Comparison of ENCODE assay signal across 24 mouse cellular contexts in genomic region chr3:138653549-138654246, GRCm38 (mm10).
DNase-seq lines count a peak whose midpoint lies in the region; ATAC-seq and TF ChIP-seq lines count a peak whose summit lies in the region.
"Had no signal": no experiment of that assay in that cellular context is flagged by ENCODE, and none has a peak within 500 bp of the region (broad histone marks: within the 10 kb centered on the region; RNA-seq: fewer than 3 reads in every experiment).

No protein-coding gene starts in this region.

- no peaks in the 10 kb centered on the region for H3K4me1 ChIP-seq in limb, embryonic 11.5 days (ENCODE audit: control insufficient read depth, insufficient read depth, low read length)
- peaks cover 20% of the 10 kb centered on the region for H3K4me1 ChIP-seq in limb, embryonic 10.5 days
- H3K4me1 ChIP-seq in embryonic facial prominence, embryonic 13.5 days = peaks cover 37% of the 10 kb centered on the region
- H3K4me1 ChIP-seq in limb, embryonic 14.5 days (ENCODE audit: control insufficient read depth, insufficient read depth, low read length) = peaks cover 5% of the 10 kb centered on the region; the same call in 1 of the 2 replicates
- H3K4me1 ChIP-seq: hindbrain, embryonic 15.5 days; midbrain, embryonic 15.5 days had no signal

- H3K9ac ChIP-seq in limb, embryonic 11.5 days (ENCODE audit: low read length) = no peak overlapping the region
- no peak overlapping the region for H3K9ac ChIP-seq in embryonic facial prominence, embryonic 13.5 days
- H3K9ac ChIP-seq in limb, embryonic 14.5 days (ENCODE audit: low read depth, low read length, severe bottlenecking) = no peak overlapping the region
- H3K9ac ChIP-seq: hindbrain, embryonic 15.5 days; liver, embryonic 14.5 days; lung, embryonic 15.5 days; midbrain, embryonic 15.5 days had no signal

- H3K9me3 ChIP-seq in limb, embryonic 11.5 days (ENCODE audit: control insufficient read depth, low read length) = peaks cover 2% of the 10 kb centered on the region; the same call in 1 of the 2 replicates
- H3K9me3 ChIP-seq in limb, embryonic 10.5 days (replicated peaks) = peaks cover 3% of the 10 kb centered on the region; the same call in 1 of the 2 replicates
- no peaks in the 10 kb centered on the region for H3K9me3 ChIP-seq in embryonic facial prominence, embryonic 13.5 days
- no peaks in the 10 kb centered on the region for H3K9me3 ChIP-seq in limb, embryonic 14.5 days (ENCODE audit: control insufficient read depth, low read length)
- H3K9me3 ChIP-seq: hindbrain, embryonic 15.5 days; midbrain, embryonic 15.5 days had no signal

- no peaks in the 10 kb centered on the region for H3K36me3 ChIP-seq in limb, embryonic 11.5 days (ENCODE audit: control insufficient read depth, insufficient read depth, low read length)
- no peaks in the 10 kb centered on the region for H3K36me3 ChIP-seq in limb, embryonic 10.5 days
- no peaks in the 10 kb centered on the region for H3K36me3 ChIP-seq in embryonic facial prominence, embryonic 13.5 days
- no peaks in the 10 kb centered on the region for H3K36me3 ChIP-seq in limb, embryonic 14.5 days (ENCODE audit: control insufficient read depth, insufficient read depth, low read length)
- H3K36me3 ChIP-seq: forebrain, embryonic 10.5 days; hindbrain, embryonic 15.5 days; lung, embryonic 15.5 days; midbrain, embryonic 15.5 days had no signal

- H3K27me3 ChIP-seq in limb, embryonic 11.5 days (ENCODE audit: control insufficient read depth, insufficient read depth, low read length) = no peaks in the 10 kb centered on the region
- no peaks in the 10 kb centered on the region for H3K27me3 ChIP-seq in limb, embryonic 10.5 days (ENCODE audit: low read depth, poor library complexity, severe bottlenecking)
- H3K27me3 ChIP-seq in embryonic facial prominence, embryonic 13.5 days = no peaks in the 10 kb centered on the region
- H3K27me3 ChIP-seq in limb, embryonic 14.5 days (ENCODE audit: control insufficient read depth, insufficient read depth, low read length) = no peaks in the 10 kb centered on the region
- H3K27me3 ChIP-seq: hindbrain, embryonic 15.5 days; lung, embryonic 15.5 days; midbrain, embryonic 15.5 days had no signal

- no peak for ATAC-seq in limb, embryonic 11.5 days (ENCODE audit: insufficient number of reproducible peaks, low FRiP score, low TSS enrichment, low read depth)
- ATAC-seq in embryonic facial prominence, embryonic 13.5 days (ENCODE audit: insufficient number of reproducible peaks, insufficient read depth, low FRiP score, low TSS enrichment, low read depth) = no peak
- ATAC-seq in limb, embryonic 14.5 days (ENCODE audit: low FRiP score, low read depth) = peak; percentile 62
- ATAC-seq: inflammation-experienced regulatory T-cells, adult 6 months; midbrain, embryonic 15.5 days had no signal

- no peak overlapping the region for H3K4me3 ChIP-seq in limb, embryonic 11.5 days (ENCODE audit: low read depth, low read length)
- no peak overlapping the region for H3K4me3 ChIP-seq in limb, embryonic 10.5 days
- H3K4me3 ChIP-seq in embryonic facial prominence, embryonic 13.5 days = no peak overlapping the region
- no peak overlapping the region for H3K4me3 ChIP-seq in limb, embryonic 14.5 days (replicated peaks; ENCODE audit: low read length)
- H3K4me3 ChIP-seq: forebrain, embryonic 10.5 days; hindbrain, embryonic 15.5 days; lung, embryonic 15.5 days; midbrain, embryonic 15.5 days had no signal

- DNase-seq in limb, embryonic 11.5 days (ENCODE audit: low spot score) = no peak
- DNase-seq in limb, embryonic 10.5 days (ENCODE audit: low spot score) = no peak
- peak; percentile 11 for DNase-seq in 3T3-L1 (ENCODE audit: low read depth, low spot score)
- DNase-seq in limb, embryonic 14.5 days (ENCODE audit: low spot score) = peak; percentile 63
- no peak for DNase-seq in retina, postnatal 1 day
- DNase-seq in ovary, postnatal 10 days (ENCODE audit: low spot score) = no peak
- DNase-seq: adrenal gland, postnatal 25 days; B cell, adult 2 months; cerebellum, adult 11-12 months; cerebellum, adult 9-11 months; embryo, embryonic 11 days; gastrocnemius, postnatal 10 days; kidney, adult 11 months; kidney, postnatal 14 days; layer of hippocampus, adult 9-11 months; liver; thymus, postnatal 4 days had no signal

- H3K4me2 ChIP-seq in limb, embryonic 11.5 days (ENCODE audit: low read depth, severe bottlenecking) = no peak overlapping the region
- H3K4me2 ChIP-seq in embryonic facial prominence, embryonic 13.5 days = no peak overlapping the region
- no peak overlapping the region for H3K4me2 ChIP-seq in limb, embryonic 14.5 days (replicated peaks; ENCODE audit: low read depth, low read length, severe bottlenecking)
- H3K4me2 ChIP-seq: hindbrain, embryonic 15.5 days; lung, embryonic 15.5 days; midbrain, embryonic 15.5 days had no signal

- TF ChIP-seq POLR2A in limb, embryonic 14.5 days (IDR thresholded peaks at IDR 0.05; ENCODE audit: borderline replicate concordance, extremely low read depth, insufficient read depth, insufficient read length) = no peak

- 0 out of 2 replicates have a peak overlapping the region, but pooled peaks have one; percentile 23 for H3K27ac ChIP-seq in limb, embryonic 11.5 days (replicated peaks; ENCODE audit: low read depth, low read length)
- H3K27ac ChIP-seq in limb, embryonic 10.5 days = no peak overlapping the region
- peak overlapping the region; percentile 57; the same call in 1 of the 2 replicates for H3K27ac ChIP-seq in embryonic facial prominence, embryonic 13.5 days
- 0 out of 2 replicates have a peak overlapping the region, but pooled peaks have one; percentile 21 for H3K27ac ChIP-seq in limb, embryonic 14.5 days (replicated peaks; ENCODE audit: low read depth, low read length)
- H3K27ac ChIP-seq: forebrain, embryonic 10.5 days; hindbrain, embryonic 15.5 days; liver, embryonic 14.5 days; lung, embryonic 15.5 days; midbrain, embryonic 15.5 days had no signal

- WGBS in limb, embryonic 11.5 days = 85% methylated on average over 13 of the region's 13 CpGs
- 91% methylated on average over 13 of the region's 13 CpGs for WGBS in limb, embryonic 10.5 days
- 57% methylated on average over 13 of the region's 13 CpGs for WGBS in embryonic facial prominence, embryonic 13.5 days
- WGBS in limb, embryonic 14.5 days = 46% methylated on average over 13 of the region's 13 CpGs

Comparison
In these comparisons a context has a peak if more than half of its experiments do, and no peak if none do; other contexts are left out.
1. DNase-seq: peak in 3T3-L1 (single experiment) and limb, embryonic 14.5 days (single experiment); none in limb, embryonic 11.5 days (single experiment), limb, embryonic 10.5 days (single experiment), retina, postnatal 1 day (single experiment) and ovary, postnatal 10 days (single experiment).